Mouse (Mus musculus) limb, embryonic 15.5 days (tissue): ENCODE data around the gene Acss3. TPM values are rescaled to one million over a fixed set of nuclear protein-coding genes. Genes with fewer than 3 reads are reported as not detected.

Experiments
- ATAC-seq: fragments of 200-750 bp; cut with Nextera tagmentation; 2 replicates; pipeline ENCODE4 v1.8.0; 2017; ENCODE audit warnings: low read depth, moderate TSS enrichment; ENCODE audit not compliant: insufficient number of reproducible peaks, low FRiP score, low TSS enrichment
- H3K27ac ChIP-seq: fragments of 300-500 bp; sonication (generic); 2 replicates; pipeline ENCODE4 v1.5.1; 2015; ENCODE audit warnings: moderate library complexity, mild to moderate bottlenecking, inconsistent platforms
- H3K27me3 ChIP-seq: fragments of 300-500 bp; sonication (generic); 2 replicates; pipeline ENCODE4 v1.6.1; 2015; ENCODE audit warnings: inconsistent platforms
- H3K36me3 ChIP-seq: fragments of 300-500 bp; sonication (generic); 2 replicates; pipeline ENCODE4 v1.6.1; 2015; ENCODE audit warnings: inconsistent platforms
- H3K4me1 ChIP-seq: fragments of 300-500 bp; sonication (generic); 2 replicates; pipeline ENCODE4 v1.6.1; 2015; ENCODE audit warnings: inconsistent platforms
- H3K4me2 ChIP-seq: fragments of 300-500 bp; sonication (generic); 2 replicates; pipeline ENCODE4 v1.6.1; 2015; ENCODE audit warnings: mild to moderate bottlenecking, inconsistent platforms
- H3K4me3 ChIP-seq: fragments of 300-500 bp; sonication (generic); 2 replicates; pipeline ENCODE4 v1.5.1; 2015; ENCODE audit warnings: mild to moderate bottlenecking, inconsistent platforms
- H3K9ac ChIP-seq: fragments of 300-500 bp; sonication (generic); 2 replicates; pipeline ENCODE4 v1.6.1; 2015; ENCODE audit warnings: inconsistent platforms
- H3K9me3 ChIP-seq: fragments of 300-500 bp; sonication (generic); 2 replicates; pipeline ENCODE4 v1.6.1; 2016; ENCODE audit warnings: inconsistent platforms
- WGBS: fragments of 180-500 bp; shearing (Covaris S2); methylation state at CpG from one replicate; pipeline ENCODE4 v1.1.7; 2015; 5-methylcytosine and 5-hydroxymethylcytosine counted together
- polyA plus RNA-seq: library from polyadenylated mRNA; unstranded; fragments of >200 nt; fragmentation: Nextera tagmentation; extraction: Ambion mirVana; gene quantifications from 2 replicates; pipeline ENCODE4 v1.2.1, GENCODE M21; 2015

Acss3 gene
- polyA plus RNA-seq, 1 experiment from 2014 or later = 2.5 TPM

DNA sequence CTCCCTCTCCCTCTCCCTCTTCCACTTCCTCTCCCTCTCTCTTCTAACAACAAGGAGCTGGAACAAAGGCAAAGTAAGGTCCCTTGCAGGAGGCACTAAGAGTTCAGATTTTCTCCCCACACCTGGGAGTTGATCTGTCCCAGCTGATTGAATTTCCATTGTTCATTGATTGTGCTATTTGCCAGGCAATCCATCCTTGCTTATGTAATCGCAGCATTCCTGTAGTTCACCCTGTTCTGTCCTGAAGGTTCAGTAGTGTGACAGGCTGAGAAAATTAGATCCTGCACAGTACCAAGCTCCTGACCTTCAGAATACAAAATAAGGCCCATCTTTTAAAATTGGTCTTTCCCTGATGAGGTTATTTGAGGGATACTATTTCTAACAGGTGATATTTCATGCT is 8.3 kb downstream of the Acss3 start:
- Histone ChIP-seq H3K4me1 (no peaks in the 10 kb centered on the region), H3K9me3 (no peaks in the 10 kb centered on the region), H3K36me3 (no peaks in the 10 kb centered on the region), H3K27ac (no peak overlapping the region), H3K4me2 (no peak overlapping the region), H3K4me3 (no peak overlapping the region), H3K27me3 (no peaks in the 10 kb centered on the region), H3K9ac (no peak overlapping the region)
- WGBS = 40% methylated on average over 1 of the region's 1 CpGs
- ATAC-seq = no peak

DNA sequence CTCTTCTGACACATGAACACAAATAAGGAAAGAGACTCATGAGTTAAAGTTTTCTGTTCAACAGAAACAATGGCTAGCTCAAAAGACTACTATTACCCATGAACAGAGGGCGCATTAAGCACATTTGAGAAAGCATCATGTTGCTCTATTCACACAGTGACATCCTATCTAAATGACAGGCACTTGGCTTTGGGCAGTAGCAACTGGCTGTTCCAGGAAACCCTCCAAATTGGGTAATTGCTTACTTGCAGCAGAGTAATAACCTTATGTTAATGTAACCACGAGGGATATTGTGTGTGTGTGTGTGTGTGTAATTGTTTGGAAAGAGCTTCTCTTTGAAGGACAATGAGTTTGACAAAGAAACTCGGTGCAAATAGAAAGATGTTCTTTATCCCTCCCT is 29.0 kb downstream of the Acss3 start:
- no peak overlapping the region for H3K9ac ChIP-seq
- H3K36me3 ChIP-seq = no peaks in the 10 kb centered on the region
- WGBS = 77% methylated on average over 3 of the region's 3 CpGs
- no peak overlapping the region for H3K4me2 ChIP-seq
- no peak overlapping the region for H3K4me3 ChIP-seq
- no peaks in the 10 kb centered on the region for H3K27me3 ChIP-seq
- no peaks in the 10 kb centered on the region for H3K9me3 ChIP-seq
- no peaks in the 10 kb centered on the region for H3K4me1 ChIP-seq
- ATAC-seq = no peak
- no peak overlapping the region for H3K27ac ChIP-seq

- peaks cover 5% of the 10 kb centered on the region for H3K4me1 ChIP-seq
- H3K4me2 ChIP-seq = no peak overlapping the region
- H3K27me3 ChIP-seq = no peaks in the 10 kb centered on the region
- WGBS = 38% methylated on average over 4 of the region's 4 CpGs
- no peaks in the 10 kb centered on the region for H3K9me3 ChIP-seq
- no peak overlapping the region for H3K27ac ChIP-seq
- no peak overlapping the region for H3K9ac ChIP-seq
- no peak for ATAC-seq
- no peaks in the 10 kb centered on the region for H3K36me3 ChIP-seq
- no peak overlapping the region for H3K4me3 ChIP-seq
Measured at GRCm38 (mm10) chr10:107053846-107054624, 69.4 kb downstream of the Acss3 start.

GRCm38 (mm10) chr10:107050489-107050888 is 73.0 kb downstream of the Acss3 start:
- Histone ChIP-seq H3K9ac (no peak overlapping the region), H3K4me2 (no peak overlapping the region), H3K36me3 (no peaks in the 10 kb centered on the region), H3K27me3 (no peaks in the 10 kb centered on the region), H3K4me1 (peaks cover 5% of the 10 kb centered on the region), H3K4me3 (no peak overlapping the region), H3K27ac (no peak overlapping the region), H3K9me3 (no peaks in the 10 kb centered on the region)
- ATAC-seq = no peak
- 78% methylated on average over 2 of the region's 2 CpGs for WGBS

- no peaks in the 10 kb centered on the region for H3K27me3 ChIP-seq
- H3K4me2 ChIP-seq = no peak overlapping the region
- no peaks in the 10 kb centered on the region for H3K4me1 ChIP-seq
- H3K27ac ChIP-seq = no peak overlapping the region
- H3K36me3 ChIP-seq = no peaks in the 10 kb centered on the region
- no peak overlapping the region for H3K4me3 ChIP-seq
- no peaks in the 10 kb centered on the region for H3K9me3 ChIP-seq
- WGBS = 80% methylated on average over 1 of the region's 1 CpGs
- ATAC-seq = no peak
- no peak overlapping the region for H3K9ac ChIP-seq
Measured at GRCm38 (mm10) chr10:107042656-107043055, 80.8 kb downstream of the Acss3 start.

- 71% methylated on average over 2 of the region's 2 CpGs for WGBS
- H3K36me3 ChIP-seq = no peaks in the 10 kb centered on the region
- H3K27ac ChIP-seq = no peak overlapping the region
- H3K9me3 ChIP-seq = no peaks in the 10 kb centered on the region
- no peaks in the 10 kb centered on the region for H3K4me1 ChIP-seq
- no peak overlapping the region for H3K9ac ChIP-seq
- H3K4me2 ChIP-seq = no peak overlapping the region
- ATAC-seq = no peak
- H3K27me3 ChIP-seq = no peaks in the 10 kb centered on the region
- no peak overlapping the region for H3K4me3 ChIP-seq
Measured at GRCm38 (mm10) chr10:107040837-107041236, 82.6 kb downstream of the Acss3 start.

DNA sequence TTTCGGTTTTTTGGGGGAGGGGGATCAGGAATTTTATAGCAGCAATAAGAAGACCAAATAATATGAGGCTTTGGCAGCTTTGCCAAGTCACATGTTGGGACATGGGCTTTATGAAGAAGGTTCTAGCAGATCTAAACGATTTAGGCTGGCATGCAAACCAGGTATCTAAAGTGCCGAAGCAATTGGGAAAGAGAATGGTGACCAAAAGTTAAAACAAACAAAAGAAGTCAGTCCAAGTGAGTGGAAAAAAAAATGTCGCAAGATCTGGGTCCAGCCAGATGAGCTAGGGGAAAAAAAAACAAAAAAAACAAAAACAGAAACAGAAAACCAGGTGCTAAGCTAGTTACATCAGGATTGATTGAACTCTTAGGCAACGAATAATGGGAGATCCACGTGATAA is 83.1 kb downstream of the Acss3 start:
- WGBS = 59% methylated on average over 6 of the region's 6 CpGs
- H3K27me3 ChIP-seq = no peaks in the 10 kb centered on the region
- no peaks in the 10 kb centered on the region for H3K9me3 ChIP-seq
- H3K36me3 ChIP-seq = no peaks in the 10 kb centered on the region
- ATAC-seq = no peak
- H3K4me3 ChIP-seq = no peak overlapping the region
- no peak overlapping the region for H3K9ac ChIP-seq
- H3K4me2 ChIP-seq = no peak overlapping the region
- H3K27ac ChIP-seq = no peak overlapping the region
- no peaks in the 10 kb centered on the region for H3K4me1 ChIP-seq

DNA sequence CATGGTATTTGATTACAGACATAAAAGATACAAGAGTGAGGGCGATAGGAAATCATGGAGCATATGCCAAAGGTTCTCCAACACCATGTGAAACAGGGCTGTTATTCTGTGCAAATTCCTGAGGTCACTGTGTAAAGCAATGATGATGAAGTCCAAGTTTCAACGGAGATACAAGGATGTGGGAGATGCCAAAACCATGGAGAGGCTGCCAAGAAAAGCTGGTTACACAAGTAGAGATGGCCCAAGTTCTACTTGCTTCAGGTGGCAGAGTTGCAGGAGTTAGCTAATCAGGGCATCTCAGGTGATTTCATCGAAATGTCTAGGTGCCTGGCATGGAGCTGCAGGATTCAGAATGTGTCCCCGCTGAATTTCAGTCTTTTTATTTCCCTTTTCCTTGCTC is 84.3 kb downstream of the Acss3 start:
- 85% methylated on average over 4 of the region's 4 CpGs for WGBS
- H3K36me3 ChIP-seq = no peaks in the 10 kb centered on the region
- H3K27ac ChIP-seq = no peak overlapping the region
- no peak for ATAC-seq
- H3K4me3 ChIP-seq = no peak overlapping the region
- no peak overlapping the region for H3K4me2 ChIP-seq
- H3K27me3 ChIP-seq = no peaks in the 10 kb centered on the region
- no peaks in the 10 kb centered on the region for H3K9me3 ChIP-seq
- no peaks in the 10 kb centered on the region for H3K4me1 ChIP-seq
- H3K9ac ChIP-seq = no peak overlapping the region

DNA sequence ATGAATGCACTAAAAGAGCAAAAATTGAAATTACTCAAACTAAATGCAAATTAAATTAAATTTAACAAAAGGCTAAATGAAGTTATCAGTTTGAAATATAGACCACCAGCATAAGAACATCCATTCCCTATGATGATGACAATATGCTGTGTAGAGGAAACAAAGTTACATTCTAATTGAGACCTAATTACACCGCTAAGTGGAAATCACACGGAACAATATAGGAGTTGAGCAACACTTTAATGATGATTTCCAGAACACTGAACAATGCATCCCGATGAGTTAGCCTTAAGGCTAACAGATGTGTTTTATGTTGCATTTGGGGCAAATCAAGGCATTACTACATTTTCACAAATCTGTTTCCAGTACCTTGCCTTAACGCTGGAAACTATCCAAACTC is 99.2 kb downstream of the Acss3 start:
- ATAC-seq = no peak
- H3K36me3 ChIP-seq = no peaks in the 10 kb centered on the region
- H3K27ac ChIP-seq = no peak overlapping the region
- no peak overlapping the region for H3K4me2 ChIP-seq
- H3K4me3 ChIP-seq = no peak overlapping the region
- no peak overlapping the region for H3K9ac ChIP-seq
- no peaks in the 10 kb centered on the region for H3K9me3 ChIP-seq
- H3K27me3 ChIP-seq = no peaks in the 10 kb centered on the region
- no peaks in the 10 kb centered on the region for H3K4me1 ChIP-seq
- 55% methylated on average over 4 of the region's 4 CpGs for WGBS

DNA sequence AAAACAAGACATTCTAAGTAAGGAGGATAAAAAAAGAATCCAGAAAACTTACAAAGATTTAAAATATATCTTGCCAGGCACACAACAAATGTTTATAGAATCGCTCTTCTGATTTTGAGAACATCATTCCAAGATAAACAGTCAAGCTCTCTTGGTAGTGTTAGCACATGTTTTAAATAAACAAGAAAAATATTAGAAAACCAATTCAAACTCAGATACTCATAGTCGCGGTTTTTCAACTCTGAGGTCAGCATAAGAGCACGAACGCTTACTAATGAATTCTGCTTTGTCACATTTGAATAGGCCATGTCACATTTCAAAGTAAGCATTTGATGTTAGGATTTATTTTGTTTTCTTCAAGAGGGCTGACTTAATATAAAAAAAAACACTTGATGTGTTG is 102.3 kb downstream of the Acss3 start:
- no peaks in the 10 kb centered on the region for H3K27me3 ChIP-seq
- no peaks in the 10 kb centered on the region for H3K36me3 ChIP-seq
- ATAC-seq = no peak
- H3K4me3 ChIP-seq = no peak overlapping the region
- H3K4me1 ChIP-seq = no peaks in the 10 kb centered on the region
- no peak overlapping the region for H3K27ac ChIP-seq
- no peaks in the 10 kb centered on the region for H3K9me3 ChIP-seq
- H3K9ac ChIP-seq = no peak overlapping the region
- no peak overlapping the region for H3K4me2 ChIP-seq
- 77% methylated on average over 5 of the region's 5 CpGs for WGBS

- no peak overlapping the region for H3K4me3 ChIP-seq
- H3K36me3 ChIP-seq = no peaks in the 10 kb centered on the region
- 63% methylated on average over 2 of the region's 2 CpGs for WGBS
- no peak overlapping the region for H3K27ac ChIP-seq
- no peak overlapping the region for H3K4me2 ChIP-seq
- H3K9me3 ChIP-seq = no peaks in the 10 kb centered on the region
- no peaks in the 10 kb centered on the region for H3K4me1 ChIP-seq
- no peaks in the 10 kb centered on the region for H3K27me3 ChIP-seq
- H3K9ac ChIP-seq = no peak overlapping the region
- ATAC-seq = no peak
Measured at GRCm38 (mm10) chr10:107011142-107011541, 112.3 kb downstream of the Acss3 start.

- Histone ChIP-seq H3K9ac (no peak overlapping the region), H3K4me2 (no peak overlapping the region), H3K4me1 (no peaks in the 10 kb centered on the region), H3K4me3 (no peak overlapping the region), H3K9me3 (no peaks in the 10 kb centered on the region), H3K36me3 (no peaks in the 10 kb centered on the region), H3K27ac (no peak overlapping the region), H3K27me3 (no peaks in the 10 kb centered on the region)
- WGBS = 90% methylated on average over 2 of the region's 2 CpGs
- ATAC-seq = no peak
Measured at GRCm38 (mm10) chr10:106998052-106998625, 125.3 kb downstream of the Acss3 start.
